Mouse (Mus musculus): ENCODE measurements around the gene Xkr7. TPM values are rescaled to one million over a fixed set of nuclear protein-coding genes. Genes with fewer than 3 reads are reported as not detected.

Gene Xkr7
- polyA plus RNA-seq (2017; shearing (Covaris generic)) = not detected

DNA sequence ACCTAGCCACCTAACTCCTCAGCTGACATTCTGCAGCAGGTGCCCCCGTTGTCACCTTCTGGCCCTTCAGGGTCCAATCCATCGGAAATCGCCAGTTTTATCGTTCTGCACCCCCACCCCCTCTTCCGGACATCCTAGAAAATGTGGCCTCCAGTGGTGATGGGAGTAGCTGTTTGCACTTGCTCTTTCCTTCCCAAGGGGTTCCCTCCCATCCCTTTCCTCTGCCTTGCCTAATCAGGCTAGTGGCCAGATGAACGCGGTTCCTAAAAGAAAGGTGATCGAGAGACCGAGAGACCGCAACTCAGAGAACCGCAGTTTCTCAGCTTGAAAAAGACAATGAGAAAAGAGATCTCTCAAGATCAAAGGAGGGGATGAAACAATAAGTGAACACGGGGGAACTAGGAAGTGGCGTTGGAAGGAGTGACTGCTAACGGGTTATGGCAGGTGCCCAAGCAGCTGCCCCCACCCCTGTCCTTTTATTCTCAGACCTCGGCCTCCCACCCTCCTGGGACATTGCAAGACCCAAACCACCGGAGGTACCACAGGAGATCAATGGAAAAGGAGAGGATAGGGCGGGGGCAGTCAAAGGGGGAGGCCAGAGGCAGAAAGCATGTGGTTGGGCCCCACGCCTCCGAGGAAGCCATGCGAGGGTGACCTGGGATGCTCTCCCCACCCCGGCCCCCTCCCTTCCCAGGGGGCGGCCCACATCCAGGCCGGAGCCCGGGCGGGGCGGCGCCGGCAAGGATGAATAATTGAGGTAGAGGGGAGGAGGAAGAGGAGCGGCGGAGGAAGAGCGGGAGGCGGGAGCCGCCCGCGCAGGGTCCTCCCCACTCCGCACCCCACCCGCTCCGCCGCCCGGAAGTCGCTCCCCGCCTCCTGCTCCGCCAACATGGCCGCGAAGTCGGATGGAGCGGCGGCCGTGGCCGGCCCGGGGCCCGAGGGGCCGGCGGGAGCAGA lies at the start of gene Xkr7:
TSS of gene Xkr7 (plus strand) at position 727 of the 957 bp plus-strand sequence.

DNA sequence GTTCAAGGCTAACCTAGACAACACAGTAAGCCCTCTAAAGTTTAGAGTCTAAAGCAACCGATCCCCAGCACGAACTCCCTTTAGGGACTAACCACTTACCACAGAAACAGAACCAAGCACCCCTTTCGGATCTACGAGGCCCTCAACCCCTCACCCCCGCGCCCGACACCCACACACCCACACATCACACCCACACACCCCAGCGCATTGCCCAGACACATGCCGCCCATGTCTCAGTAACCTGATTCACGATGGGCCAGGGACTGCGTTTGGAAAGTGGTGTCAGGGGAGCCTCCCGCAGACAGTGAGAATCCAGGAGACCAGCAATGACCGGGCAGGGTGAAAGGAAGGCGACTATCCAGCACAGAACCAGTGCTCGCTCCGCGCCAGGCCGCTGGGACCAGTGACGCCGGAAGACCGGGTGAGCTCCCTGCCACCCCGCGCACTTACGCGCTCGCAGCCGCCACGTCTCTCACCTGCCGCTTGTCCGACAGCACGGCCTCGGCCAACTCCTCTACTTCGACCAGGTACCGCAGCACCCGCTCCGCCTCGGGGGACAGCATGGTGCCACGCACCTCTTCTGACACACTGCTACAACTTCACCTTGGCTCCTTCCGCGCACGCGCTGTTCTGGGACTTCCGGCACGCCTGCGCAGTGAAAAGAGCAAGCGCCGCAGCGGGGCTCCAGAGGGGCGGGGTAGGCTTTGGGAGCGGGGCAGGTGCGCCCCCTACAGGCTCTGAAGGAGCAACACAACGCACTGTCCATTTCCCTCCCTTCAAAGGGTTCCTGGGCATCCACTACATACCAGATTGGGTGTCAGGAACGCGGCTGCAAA lies 16.7 kb upstream of the Xkr7 start, which contains the start of gene Pdrg1:
TSS of gene Pdrg1 (minus strand) at position 670 of the 836 bp plus-strand sequence.

GRCm38 (mm10) chr2:153065747-153066508 lies 34.3 kb downstream of the Xkr7 start, which contains the start of gene Ccm2l:
Gene Ccm2l, plus strand, starts transcription at chr2:153065955.

Other genes with a start within 250 kb of the Xkr7 start
- gene Bcl2l1, start 200.1 kb upstream of the Xkr7 start, polyA plus RNA-seq (2017; shearing (Covaris generic)) = 10 to 100 TPM; 53.8 to 70.8 TPM
- gene Tpx2, start 183.9 kb upstream of the Xkr7 start, polyA plus RNA-seq (2017; shearing (Covaris generic)) = 10 to 100 TPM; 12.5 to 18.7 TPM
- not detected for gene Mylk2, start 120.5 kb upstream of the Xkr7 start, polyA plus RNA-seq (2017; shearing (Covaris generic))
- not detected for gene Foxs1, start 98.6 kb upstream of the Xkr7 start, polyA plus RNA-seq (2017; shearing (Covaris generic))
- not detected for gene Dusp15, start 80.2 kb upstream of the Xkr7 start, polyA plus RNA-seq (2017; shearing (Covaris generic))
- gene Ttll9, start 69.4 kb upstream of the Xkr7 start, polyA plus RNA-seq (2017; shearing (Covaris generic)) = 1 to 10 TPM in 1 of 2 experiments, under 1 TPM in 1; 0.47 to 1.5 TPM
- gene Pdrg1, start 16.4 kb upstream of the Xkr7 start, polyA plus RNA-seq (2017; shearing (Covaris generic)) = 100 to 1,000 TPM; 125 to 167 TPM
- not detected for gene Ccm2l, start 34.1 kb downstream of the Xkr7 start, polyA plus RNA-seq (2017; shearing (Covaris generic))
- gene Hck, start 76.6 kb downstream of the Xkr7 start, polyA plus RNA-seq (2017; shearing (Covaris generic)) = 1 to 10 TPM in 1 of 2 experiments, under 1 TPM in 1; 0.66 to 2.5 TPM
- gene Tm9sf4, start 129.5 kb downstream of the Xkr7 start, polyA plus RNA-seq (2017; shearing (Covaris generic)) = 10 to 100 TPM; 38.1 to 51.4 TPM
- 10 to 100 TPM; 39.5 to 45.2 TPM for gene Tspyl3, start 193.6 kb downstream of the Xkr7 start, polyA plus RNA-seq (2017; shearing (Covaris generic))
- gene Plagl2, start 209.6 kb downstream of the Xkr7 start, polyA plus RNA-seq (2017; shearing (Covaris generic)) = 10 to 100 TPM; 22.2 to 26.5 TPM
- 10 to 100 TPM; 15.2 to 17.0 TPM for gene Pofut1, start 209.7 kb downstream of the Xkr7 start, polyA plus RNA-seq (2017; shearing (Covaris generic))